Mouse (Mus musculus) megakaryocyte, adult 5-6 weeks (primary cell): ENCODE measurements around the gene Dnah2. TPM values are rescaled to one million over a fixed set of nuclear protein-coding genes. Genes with fewer than 3 reads are reported as not detected.

ENCODE experiments used
- ATAC-seq: 2 replicates; pipeline ENCODE4 v1.8.0; 2016; ENCODE audit warnings: mild to moderate bottlenecking, inconsistent platforms; ENCODE audit not compliant: poor library complexity, severe bottlenecking
- total RNA-seq, 2 experiments: library from RNA; stranded (forward) in 1 of 2; stranded (reverse) in 1 of 2; fragments of 153-499, 151-499 nt in 1 of 2; fragments of 221-1000, 200-1000 nt in 1 of 2; gene quantifications; 2 replicates each; pipeline versions ENCODE4 v1.2.3 to v1.2.4; 2015 to 2017

The Dnah2 gene
- total RNA-seq (2015) (0.54 and 1.8 TPM in 2 replicates), total RNA-seq (2017) (2.1 and 8.0 TPM in 2 replicates)

DNA sequence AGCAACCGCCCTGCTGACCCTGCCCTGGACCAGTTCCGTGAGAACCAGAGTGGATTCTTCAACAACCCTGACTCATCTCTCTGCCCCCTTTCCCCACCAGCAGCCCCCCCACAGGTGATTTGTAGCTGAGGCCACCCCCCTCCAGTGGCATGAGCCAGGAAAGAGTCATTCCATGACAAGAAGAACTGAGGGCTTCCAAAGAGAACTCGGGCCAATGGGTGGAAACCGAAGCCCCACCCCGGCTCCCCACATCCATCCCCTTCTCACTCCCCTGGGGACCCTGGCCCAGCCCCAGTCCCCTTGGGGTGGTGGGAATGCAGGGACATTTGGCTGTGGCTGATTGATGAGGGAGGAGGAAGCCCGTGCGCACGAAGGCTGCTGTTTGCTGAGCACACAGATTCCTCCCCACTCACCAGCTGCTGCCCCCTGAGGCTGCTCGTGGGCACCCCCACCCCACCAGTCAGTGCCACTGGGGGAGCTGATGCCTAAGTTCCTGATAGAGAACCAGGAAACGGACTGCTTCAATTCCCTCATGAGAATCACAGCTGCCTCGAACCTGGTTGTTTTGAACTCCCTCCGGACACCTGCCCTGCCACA lies at the start of gene Dnah2:
Gene Dnah2 (minus strand): TSS at position 51 of the 597 bp plus-strand sequence.
- ATAC-seq = no peak

- ATAC-seq = no peak
Observed at GRCm38 (mm10) chr11:69594853-69595252, 45.9 kb upstream of the Dnah2 start.

DNA sequence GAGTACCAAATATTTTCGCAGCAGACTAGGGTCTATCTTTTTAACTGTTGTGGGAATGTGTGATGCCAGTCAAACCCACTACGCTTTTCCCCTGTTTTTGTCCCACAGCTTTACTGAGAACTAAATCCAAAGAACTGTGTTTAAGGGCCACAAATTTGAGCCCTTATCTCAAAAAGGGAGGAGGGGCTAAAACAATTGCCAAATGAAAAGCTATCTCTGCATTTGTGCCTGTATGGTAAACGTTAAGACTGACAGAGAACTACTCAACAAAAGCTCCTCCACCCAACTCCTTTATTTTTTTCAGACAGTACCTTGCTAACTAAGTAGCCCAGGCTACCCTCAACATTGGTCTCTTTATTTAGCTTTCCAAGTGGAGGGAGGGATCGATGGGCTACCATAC lies 43.9 kb upstream of the Dnah2 start:
- ATAC-seq = no peak

DNA sequence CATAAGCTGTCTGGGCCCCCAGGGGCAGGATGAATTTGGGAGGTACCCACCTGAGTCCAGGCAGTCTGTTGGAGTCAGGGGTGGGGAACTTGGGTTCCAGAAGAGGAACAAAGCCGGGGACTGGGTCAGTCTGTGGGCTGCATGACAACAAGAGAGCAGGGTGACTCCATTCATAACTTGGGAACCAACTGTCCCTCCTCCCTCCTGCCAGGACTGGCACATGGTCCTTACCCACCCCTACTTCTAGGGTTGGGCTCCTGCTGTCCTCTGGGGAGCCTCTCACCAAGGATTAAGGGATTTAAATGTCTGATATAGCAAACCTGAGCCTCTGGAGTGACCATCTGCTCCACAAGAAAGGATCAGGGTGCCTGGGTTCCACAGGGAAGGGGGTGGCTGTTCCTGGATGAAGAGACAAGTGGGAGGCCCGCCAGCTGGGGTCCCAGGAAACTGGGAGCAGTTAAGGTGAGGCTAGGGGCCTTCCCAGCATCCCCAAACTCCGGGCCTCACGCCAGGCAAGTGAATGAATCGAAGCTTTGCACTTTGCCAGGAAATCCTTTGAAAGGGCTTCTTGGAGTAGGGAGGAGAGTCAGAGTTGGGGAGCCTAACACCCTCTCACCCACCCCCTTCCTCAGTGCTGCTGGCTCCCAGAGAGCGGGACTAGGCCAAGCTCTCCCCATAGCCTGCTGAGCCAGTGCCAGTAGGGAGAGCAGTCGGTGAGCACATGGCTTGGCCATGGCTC lies 43.2 kb upstream of the Dnah2 start:
- no peak for ATAC-seq

DNA sequence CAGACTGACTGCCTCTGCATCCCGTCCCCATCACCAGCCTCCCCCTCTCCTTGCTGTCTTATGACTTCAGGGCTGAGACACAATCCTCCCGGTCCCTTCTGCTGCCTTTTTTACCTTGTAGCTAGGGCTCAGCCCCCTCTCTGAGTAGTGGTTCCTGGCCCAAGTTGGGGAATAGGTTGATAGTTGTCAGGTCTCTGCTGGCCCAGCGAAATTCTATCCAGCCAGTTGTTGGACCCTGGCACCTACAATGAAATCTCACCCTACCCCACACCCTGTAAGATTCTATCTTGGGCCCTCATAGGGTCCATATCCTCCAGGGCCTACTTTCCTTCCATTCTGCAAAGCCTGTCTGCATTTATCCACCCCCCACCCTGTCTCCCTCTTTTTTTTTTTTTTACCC lies 42.5 kb upstream of the Dnah2 start:
- no peak for ATAC-seq

GRCm38 (mm10) chr11:69590622-69591021 lies 41.7 kb upstream of the Dnah2 start:
- no peak for ATAC-seq

GRCm38 (mm10) chr11:69589207-69589834 lies 40.4 kb upstream of the Dnah2 start:
- ATAC-seq = no peak; the same call in 1 of the 2 replicates

- peak; percentile 55 for ATAC-seq
Observed at GRCm38 (mm10) chr11:69585718-69586325, 36.9 kb upstream of the Dnah2 start.

- no peak for ATAC-seq
Observed at GRCm38 (mm10) chr11:69584937-69585336, 36.0 kb upstream of the Dnah2 start.

- no peak for ATAC-seq
Observed at GRCm38 (mm10) chr11:69584008-69584407, 35.1 kb upstream of the Dnah2 start.

DNA sequence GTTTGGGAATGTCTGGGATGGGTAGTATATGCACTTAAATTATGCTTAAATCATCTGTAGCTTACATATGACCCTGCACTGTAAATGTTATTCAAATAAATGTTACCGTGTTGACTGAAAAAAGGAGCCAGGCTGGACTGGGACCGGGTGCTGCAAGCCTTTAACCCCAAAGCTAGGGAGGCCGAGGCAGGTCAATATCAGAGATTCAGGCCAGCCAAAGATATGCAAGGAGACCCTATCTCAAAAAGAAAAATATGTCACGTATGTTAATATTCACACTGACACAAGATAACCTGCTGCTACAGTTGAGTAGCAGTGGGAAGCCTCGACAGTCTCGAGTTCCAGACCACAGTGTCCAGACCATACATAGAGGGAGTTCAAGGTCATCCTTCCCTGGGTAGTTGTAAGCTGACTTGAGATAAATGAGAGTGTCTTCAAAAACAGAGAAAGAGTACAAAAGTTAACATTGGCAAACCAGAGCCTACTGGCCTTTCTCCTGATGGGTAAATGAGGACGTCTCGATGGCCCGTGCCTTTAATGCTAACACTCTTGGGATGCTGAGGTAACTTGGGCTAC lies 33.4 kb upstream of the Dnah2 start:
- ATAC-seq = no peak

DNA sequence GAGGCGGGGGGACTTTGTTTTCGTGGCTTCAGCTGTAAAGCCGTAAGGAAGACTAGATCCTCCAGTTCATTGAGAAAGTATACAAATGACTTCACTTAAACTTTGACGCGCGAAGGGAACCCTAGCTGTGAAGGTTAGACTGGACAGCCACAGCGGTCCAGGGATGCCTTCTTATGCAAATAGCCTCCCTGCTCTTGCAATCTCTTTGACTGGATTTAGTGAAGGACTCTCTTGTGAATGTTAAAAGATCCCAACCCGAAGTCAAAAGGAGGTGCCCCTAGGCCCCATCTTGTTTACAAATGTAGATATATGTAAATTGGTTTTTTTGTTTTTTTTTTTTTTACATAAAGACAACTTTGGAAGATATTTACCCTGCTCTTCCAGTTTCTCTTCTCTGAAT lies 32.9 kb upstream of the Dnah2 start:
- ATAC-seq = no peak

DNA sequence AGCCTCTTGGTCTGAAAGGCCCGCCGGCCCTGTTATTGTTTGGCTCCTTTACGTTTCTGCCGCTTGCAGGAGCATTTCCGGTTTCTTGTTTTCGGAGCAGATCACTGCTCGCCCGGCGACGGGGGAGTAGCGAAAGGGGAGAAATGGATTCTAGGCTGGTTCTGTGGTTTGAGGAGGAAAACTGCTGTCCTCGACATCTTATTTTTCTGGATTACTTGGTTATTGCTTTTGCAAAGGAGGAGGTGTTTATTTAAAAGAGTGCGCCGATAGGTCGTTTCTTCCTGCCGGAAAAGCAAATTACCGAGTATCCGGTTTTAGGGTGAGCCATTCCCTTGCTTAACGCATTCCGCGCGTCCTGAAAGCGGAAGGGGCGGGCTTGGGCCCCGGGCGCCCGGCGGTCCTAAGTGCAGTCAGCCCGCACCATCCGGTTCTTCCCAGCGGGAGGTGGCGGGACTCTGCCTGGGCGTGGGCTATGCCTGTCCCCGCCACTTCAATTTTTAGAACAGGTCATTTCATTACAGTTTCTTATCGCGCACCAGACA lies 32.3 kb upstream of the Dnah2 start:
- ATAC-seq = peak; percentile 69

GRCm38 (mm10) chr11:69580572-69581146 lies 31.7 kb upstream of the Dnah2 start:
- no peak for ATAC-seq

- ATAC-seq = peak; percentile 69
Observed at GRCm38 (mm10) chr11:69580091-69580514, 31.2 kb upstream of the Dnah2 start, which contains the start of the genes Wrap53 and Trp53. Gene Wrap53, minus strand, starts transcription at chr11:69580255. Gene Trp53, plus strand, starts transcription at chr11:69580359.

DNA sequence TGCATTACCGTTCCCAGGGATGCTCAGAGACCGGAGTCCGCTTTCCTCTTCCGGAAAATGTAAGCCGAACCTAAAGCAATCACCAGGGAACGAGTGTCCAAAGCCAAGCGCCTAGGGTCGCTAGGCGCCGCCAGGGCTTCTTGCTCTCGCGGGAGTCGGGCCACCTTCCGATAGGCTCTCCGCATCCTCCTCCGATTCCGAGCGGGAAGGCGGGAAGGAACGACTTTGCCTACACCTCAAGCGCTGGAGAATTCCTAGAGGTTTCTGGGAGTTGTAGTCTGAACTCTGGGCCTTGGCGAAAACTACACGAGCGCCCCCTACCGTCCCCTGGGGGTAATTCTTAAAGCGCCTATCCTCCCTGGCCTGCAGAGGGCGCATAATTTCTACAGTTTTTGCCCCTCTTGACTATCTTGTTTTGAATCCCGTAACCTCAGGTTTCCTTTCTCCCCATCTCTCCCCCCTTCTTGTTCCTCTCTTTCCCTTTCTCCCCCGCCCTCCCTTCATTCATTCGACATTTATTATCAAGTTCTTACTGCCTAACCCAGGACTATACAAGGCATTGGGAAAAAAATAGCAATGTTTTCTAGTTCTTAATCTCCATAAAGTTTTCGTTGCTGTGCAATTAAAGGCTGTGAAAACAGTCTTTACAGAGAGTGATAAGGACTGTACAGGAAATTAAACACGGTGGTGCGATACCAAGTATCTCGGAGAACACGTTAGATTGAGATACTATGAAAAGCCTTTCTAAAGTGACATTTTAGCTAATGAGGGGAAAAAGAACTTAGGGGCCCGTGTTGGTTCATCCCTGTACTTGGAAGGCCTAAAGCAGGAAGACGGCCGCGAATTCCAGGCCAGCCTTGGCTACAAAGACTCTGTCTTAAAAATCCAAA lies 30.5 kb upstream of the Dnah2 start:
- ATAC-seq = peak; percentile 68

DNA sequence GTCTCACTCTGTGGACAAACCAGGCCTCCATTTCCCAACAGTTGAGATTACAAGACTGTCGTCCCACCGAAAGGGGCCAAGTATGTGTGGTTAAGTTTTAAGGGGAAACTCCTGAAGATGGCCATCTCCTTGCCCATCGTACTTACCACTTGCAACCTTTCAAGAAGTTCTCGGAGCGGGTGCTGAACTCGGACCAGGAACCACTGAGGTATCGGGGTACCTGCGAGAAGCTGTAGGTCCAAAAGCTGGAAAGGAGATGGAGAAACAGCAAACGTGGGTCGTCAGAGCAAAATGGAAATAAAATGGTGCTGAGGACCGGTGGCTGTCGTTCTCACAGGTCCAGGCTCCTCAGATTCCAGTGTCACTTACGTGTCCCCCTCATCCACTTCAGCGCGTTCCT lies 29.4 kb upstream of the Dnah2 start:
- ATAC-seq = no peak

DNA sequence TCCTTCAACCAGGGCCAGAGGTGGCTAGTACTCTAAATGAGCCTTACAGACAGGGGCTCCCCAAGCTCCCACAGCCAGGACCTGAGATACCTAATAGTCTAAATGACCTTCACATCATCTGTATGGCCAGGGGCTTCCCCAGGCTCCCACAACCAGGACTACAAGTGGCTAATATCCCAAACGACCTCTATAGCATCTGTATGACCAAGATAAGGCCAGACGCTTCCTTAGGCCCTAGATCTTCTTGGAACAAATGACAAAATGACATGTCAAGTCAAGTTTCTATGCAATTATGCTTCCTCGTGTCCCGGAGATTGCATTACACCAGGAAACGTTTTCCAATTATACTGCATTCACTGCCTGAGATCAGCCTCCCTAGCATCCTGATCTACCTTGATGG lies 27.4 kb upstream of the Dnah2 start:
- ATAC-seq = no peak

GRCm38 (mm10) chr11:69575220-69575619 lies 26.3 kb upstream of the Dnah2 start:
- no peak for ATAC-seq
